Mouse (Mus musculus) embryo, embryonic 10.5 days (tissue): ENCODE measurements around the gene Gm13272.
A peak's percentile ranks its signal among the peaks of the same experiment; 100 is the strongest.
"Not testable (repeated sequence)": the region's sequence is repeated elsewhere in the genome, so short reads cannot be mapped to it uniquely, and the experiment has no call there.

Source experiments
- DNase-seq: peaks from one replicate; pipeline ENCODE4 v3.0.0-alpha.2; 2015; ENCODE audit warnings: low spot score

Gene Gm13272

DNA sequence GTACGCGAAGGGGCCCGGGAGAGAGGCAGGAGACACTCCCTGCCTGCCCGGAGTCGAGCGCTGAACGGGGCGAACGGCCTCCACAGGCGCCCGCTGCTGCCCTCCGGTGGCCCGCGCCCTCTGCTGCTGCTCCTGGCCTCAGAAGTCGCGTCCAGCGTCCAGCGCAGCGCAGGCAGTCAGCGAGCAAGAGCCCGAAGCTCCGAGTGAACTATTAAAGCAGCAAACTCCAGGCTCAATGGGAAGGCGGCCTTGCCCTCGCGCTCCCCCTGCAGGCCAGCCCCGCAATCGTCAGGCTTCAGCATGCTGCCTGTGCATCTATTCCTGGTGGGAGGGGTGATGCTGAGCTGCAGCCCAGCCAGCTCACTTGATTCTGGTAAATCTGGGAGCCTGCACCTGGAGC is 5.8 kb downstream of the Gm13272 start, which contains the start of gene Gm13276:
Gene Gm13276 (plus strand): TSS at position 301 of the 400 bp plus-strand sequence.
- not testable (repeated sequence) for DNase-seq

DNA sequence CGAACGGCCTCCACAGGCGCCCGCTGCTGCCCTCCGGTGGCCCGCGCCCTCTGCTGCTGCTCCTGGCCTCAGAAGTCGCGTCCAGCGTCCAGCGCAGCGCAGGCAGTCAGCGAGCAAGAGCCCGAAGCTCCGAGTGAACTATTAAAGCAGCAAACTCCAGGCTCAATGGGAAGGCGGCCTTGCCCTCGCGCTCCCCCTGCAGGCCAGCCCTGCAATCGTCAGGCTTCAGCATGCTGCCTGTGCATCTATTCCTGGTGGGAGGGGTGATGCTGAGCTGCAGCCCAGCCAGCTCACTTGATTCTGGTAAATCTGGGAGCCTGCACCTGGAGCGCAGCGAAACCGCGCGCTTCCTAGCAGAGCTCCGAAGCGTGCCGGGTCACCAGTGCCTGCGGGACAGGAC is 8.8 kb downstream of the Gm13272 start, which contains the start of gene Gm13277:
Gene Gm13277 (plus strand): TSS at position 231 of the 400 bp plus-strand sequence.
- DNase-seq = not testable (repeated sequence)

DNA sequence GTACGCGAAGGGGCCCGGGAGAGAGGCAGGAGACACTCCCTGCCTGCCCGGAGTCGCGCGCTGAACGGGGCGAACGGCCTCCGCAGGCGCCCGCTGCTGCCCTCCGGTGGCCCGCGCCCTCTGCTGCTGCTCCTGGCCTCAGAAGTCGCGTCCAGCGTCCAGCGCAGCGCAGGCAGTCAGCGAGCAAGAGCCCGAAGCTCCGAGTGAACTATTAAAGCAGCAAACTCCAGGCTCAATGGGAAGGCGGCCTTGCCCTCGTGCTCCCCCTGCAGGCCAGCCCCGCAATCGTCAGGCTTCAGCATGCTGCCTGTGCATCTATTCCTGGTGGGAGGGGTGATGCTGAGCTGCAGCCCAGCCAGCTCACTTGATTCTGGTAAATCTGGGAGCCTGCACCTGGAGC is 11.6 kb downstream of the Gm13272 start, which contains the start of gene Gm13278:
Gene Gm13278 (plus strand): TSS at position 301 of the 400 bp plus-strand sequence.
- not testable (repeated sequence) for DNase-seq

DNA sequence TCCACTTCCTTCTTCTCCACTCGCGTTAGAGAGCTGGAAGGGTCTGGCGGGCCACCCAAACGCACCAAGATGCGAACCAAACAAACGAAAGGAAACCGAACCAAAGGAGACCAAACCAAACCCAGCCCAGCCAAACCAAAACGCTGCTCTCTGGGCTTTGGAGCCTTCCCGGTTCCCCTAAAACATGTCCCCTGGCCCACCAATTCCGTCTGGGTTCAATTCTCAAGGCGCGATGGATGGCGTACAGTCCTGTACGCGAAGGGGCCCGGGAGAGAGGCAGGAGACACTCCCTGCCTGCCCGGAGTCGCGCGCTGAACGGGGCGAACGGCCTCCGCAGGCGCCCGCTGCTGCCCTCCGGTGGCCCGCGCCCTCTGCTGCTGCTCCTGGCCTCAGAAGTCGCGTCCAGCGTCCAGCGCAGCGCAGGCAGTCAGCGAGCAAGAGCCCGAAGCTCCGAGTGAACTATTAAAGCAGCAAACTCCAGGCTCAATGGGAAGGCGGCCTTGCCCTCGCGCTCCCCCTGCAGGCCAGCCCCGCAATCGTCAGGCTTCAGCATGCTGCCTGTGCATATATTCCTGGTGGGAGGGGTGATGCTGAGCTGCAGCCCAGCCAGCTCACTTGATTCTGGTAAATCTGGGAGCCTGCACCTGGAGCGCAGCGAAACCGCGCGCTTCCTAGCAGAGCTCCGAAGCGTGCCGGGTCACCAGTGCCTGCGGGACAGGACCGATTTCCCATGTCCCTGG is 14.5 kb downstream of the Gm13272 start, which contains the start of gene Gm13275:
Gene Gm13275 (plus strand): TSS at position 552 of the 740 bp plus-strand sequence.
- not testable (repeated sequence) for DNase-seq

DNA sequence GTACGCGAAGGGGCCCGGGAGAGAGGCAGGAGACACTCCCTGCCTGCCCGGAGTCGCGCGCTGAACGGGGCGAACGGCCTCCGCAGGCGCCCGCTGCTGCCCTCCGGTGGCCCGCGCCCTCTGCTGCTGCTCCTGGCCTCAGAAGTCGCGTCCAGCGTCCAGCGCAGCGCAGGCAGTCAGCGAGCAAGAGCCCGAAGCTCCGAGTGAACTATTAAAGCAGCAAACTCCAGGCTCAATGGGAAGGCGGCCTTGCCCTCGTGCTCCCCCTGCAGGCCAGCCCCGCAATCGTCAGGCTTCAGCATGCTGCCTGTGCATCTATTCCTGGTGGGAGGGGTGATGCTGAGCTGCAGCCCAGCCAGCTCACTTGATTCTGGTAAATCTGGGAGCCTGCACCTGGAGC is 17.4 kb downstream of the Gm13272 start, which contains the start of gene Gm13279:
Gene Gm13279 (plus strand): TSS at position 301 of the 400 bp plus-strand sequence.
- DNase-seq = not testable (repeated sequence)

DNA sequence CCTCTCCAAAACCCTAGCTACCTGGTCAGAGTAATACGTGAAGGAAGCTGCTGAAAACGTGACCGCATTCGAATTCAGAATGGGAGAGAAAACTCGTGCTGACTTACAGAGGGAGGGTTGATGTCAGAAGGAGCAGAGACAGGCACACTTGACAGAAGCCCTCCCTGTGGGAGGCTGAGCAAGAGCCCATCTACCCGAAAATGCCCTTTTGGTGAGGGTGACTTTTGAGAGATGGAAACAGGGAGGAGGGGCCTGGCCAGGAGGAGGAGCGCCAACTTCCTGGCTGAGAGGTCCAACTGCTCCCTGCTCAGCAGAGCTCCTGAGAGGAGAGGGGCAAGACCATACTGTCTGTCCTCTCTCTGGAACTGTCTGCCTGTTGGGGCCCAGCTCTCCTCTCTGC is 19.7 kb downstream of the Gm13272 start, which contains the start of gene Gm13285:
Gene Gm13285 (plus strand): TSS at position 301 of the 400 bp plus-strand sequence.
- DNase-seq = not testable (repeated sequence)

DNA sequence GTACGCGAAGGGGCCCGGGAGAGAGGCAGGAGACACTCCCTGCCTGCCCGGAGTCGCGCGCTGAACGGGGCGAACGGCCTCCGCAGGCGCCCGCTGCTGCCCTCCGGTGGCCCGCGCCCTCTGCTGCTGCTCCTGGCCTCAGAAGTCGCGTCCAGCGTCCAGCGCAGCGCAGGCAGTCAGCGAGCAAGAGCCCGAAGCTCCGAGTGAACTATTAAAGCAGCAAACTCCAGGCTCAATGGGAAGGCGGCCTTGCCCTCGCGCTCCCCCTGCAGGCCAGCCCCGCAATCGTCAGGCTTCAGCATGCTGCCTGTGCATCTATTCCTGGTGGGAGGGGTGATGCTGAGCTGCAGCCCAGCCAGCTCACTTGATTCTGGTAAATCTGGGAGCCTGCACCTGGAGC is 23.3 kb downstream of the Gm13272 start, which contains the start of gene Gm13287:
Gene Gm13287 (plus strand): TSS at position 301 of the 400 bp plus-strand sequence.
- not testable (repeated sequence) for DNase-seq

DNA sequence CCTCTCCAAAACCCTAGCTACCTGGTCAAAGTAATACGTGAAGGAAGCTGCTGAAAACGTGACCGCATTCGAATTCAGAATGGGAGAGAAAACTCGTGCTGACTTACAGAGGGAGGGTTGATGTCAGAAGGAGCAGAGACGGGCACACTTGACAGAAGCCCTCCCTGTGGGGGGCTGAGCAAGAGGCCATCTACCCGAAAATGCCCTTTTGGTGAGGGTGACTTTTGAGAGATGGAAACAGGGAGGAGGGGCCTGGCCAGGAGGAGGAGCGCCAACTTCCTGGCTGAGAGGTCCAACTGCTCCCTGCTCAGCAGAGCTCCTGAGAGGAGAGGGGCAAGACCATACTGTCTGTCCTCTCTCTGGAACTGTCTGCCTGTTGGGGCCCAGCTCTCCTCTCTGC is 25.6 kb downstream of the Gm13272 start, which contains the start of gene Gm13288:
Gene Gm13288 (plus strand): TSS at position 301 of the 400 bp plus-strand sequence.
- not testable (repeated sequence) for DNase-seq

DNA sequence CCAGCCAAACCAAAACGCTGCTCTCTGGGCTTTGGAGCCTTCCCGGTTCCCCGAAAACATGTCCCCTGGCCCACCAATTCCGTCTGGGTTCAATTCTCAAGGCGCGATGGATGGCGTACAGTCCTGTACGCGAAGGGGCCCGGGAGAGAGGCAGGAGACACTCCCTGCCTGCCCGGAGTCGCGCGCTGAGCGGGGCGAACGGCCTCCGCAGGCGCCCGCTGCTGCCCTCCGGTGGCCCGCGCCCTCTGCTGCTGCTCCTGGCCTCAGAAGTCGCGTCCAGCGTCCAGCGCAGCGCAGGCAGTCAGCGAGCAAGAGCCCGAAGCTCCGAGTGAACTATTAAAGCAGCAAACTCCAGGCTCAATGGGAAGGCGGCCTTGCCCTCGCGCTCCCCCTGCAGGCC is 26.1 kb downstream of the Gm13272 start:
- DNase-seq = not testable (repeated sequence)

DNA sequence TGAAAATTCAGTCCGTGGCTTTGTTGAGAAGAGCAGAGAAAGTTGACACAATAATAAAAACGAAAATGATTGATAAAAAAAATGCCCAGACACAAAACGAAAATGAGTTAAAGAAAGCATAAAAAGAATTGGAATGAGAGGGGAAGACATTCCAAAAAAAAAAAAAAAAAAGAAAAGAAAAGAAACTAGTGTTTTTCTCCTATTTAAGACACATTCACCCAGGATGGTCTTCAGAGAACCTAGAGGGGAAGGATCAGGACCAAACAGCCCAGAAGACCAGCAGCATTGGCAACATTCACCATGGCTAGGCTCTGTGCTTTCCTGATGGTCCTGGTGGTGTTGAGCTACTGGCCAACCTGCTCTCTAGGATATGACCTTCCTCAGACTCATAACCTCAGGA is 36.3 kb downstream of the Gm13272 start, which contains the start of gene Ifna7:
Gene Ifna7 (plus strand): TSS at position 301 of the 400 bp plus-strand sequence.
- no peak for DNase-seq

DNA sequence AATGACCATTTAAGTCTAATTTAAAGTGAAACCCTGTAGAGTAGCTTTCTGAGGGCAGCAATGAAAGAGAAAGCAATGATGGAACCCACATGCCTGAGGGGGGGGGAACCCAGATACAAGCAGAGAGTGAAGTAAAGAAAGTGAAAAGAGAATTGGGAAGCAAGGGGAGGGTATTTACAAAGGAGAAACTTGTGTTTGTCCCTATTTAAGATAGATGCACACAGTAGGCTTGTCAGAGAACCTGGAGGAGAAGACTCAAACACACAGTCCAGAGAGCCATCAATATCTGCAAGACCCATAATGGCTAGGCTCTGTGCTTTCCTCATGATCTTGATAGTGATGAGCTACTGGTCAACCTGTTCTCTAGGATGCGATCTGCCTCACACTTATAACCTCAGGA is 40.0 kb downstream of the Gm13272 start, which contains the start of gene Ifna11:
Gene Ifna11 (plus strand): TSS at position 301 of the 400 bp plus-strand sequence.
- DNase-seq = no peak

DNA sequence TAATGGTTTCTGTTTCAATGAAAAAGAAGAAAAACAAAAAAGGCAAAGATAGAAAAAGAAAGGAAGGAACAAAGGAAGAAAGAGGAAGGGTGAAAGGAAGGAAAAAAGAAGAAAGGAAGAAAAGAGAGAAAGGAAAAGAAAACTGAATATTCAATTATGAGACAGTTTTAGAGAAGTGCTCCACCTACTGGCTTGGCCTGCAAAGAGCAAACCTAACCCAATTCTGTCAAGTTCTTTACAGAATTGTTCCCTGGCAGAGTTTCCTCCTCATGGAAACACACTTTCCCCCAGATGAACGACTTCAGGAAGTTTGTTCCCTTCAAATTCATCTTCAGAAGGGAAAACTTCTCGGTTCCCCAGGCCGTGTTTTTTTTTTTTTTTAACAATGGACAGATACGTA is 43.3 kb downstream of the Gm13272 start:
- peak; percentile 39 for DNase-seq

DNA sequence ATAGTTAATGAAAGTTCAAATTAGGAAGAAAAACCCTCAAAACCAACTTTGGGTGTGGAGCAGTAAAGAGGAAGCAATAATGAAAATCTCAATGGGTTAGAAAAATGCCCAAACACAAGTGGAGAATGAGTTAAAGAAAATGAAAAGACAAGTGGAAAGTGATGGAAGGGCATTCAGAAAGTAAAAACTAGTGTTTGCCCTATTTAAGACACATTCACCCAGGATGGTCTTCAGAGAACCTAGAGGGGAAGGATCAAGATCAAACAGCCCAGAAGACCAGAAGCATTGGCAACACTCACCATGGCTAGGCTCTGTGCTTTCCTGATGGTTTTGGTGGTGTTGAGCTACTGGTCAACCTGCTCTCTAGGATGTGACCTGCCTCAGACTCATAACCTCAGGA is 47.5 kb downstream of the Gm13272 start, which contains the start of gene Ifna6:
Gene Ifna6 (plus strand): TSS at position 301 of the 400 bp plus-strand sequence.
- not testable (repeated sequence) for DNase-seq
